Mouse (Mus musculus): ENCODE measurements around the gene Cdh20.

The Cdh20 gene

GRCm38 (mm10) chr1:104768371-104769249 is at the start of gene Cdh20:
TSS of gene Cdh20 (plus strand) at chr1:104768529.
- no peak for DNase-seq (ENCODE audit: low read depth)

- no peak for DNase-seq (ENCODE audit: low read depth)
These were observed 21.5 kb upstream of the Cdh20 start for GRCm38 (mm10) chr1:104746816-104747215.

- DNase-seq (ENCODE audit: low read depth): no peak
These were observed 20.9 kb upstream of the Cdh20 start for GRCm38 (mm10) chr1:104747438-104747837.

DNA sequence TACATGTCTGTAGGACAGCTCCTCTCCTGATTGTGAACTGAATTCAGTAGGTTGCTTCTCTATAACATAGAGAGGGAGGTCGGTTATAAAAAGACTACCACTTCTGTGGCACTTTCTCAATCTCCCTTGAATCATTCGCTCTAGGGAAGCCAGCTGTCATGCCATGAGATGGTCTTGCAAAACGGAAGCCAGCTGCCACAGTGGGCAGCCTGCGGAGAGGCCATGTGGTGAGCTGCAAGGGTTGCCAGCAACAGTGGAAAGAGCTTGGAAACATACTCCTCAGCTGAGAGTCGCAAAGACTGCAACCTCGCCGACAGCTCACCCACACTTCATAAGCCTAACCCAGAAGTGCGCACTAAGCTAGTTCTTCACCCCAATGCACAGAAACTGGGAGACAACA is 13.8 kb upstream of the Cdh20 start:
- DNase-seq (ENCODE audit: low read depth): no peak

GRCm38 (mm10) chr1:104755896-104756295 is 12.4 kb upstream of the Cdh20 start:
- DNase-seq (ENCODE audit: low read depth): no peak

DNA sequence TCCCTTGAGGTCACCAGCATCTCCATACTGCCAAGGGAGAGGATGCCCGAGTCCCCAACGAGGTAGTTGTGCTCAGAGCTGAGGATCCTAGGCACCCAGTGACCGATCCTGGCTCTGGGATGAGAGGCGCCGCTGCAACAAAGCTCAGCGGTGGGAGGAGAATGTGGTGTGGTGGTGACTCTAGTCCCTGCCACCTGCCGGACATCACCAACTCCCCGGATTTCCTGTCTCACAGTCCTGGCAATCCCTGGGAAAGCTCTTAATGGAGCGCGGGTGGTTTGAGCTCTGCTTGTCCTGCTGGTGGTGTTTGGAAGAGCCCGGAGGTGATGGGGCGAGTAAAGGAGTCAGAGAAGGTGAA is 900 bp downstream of the Cdh20 start:
- DNase-seq (ENCODE audit: low read depth): no peak

DNA sequence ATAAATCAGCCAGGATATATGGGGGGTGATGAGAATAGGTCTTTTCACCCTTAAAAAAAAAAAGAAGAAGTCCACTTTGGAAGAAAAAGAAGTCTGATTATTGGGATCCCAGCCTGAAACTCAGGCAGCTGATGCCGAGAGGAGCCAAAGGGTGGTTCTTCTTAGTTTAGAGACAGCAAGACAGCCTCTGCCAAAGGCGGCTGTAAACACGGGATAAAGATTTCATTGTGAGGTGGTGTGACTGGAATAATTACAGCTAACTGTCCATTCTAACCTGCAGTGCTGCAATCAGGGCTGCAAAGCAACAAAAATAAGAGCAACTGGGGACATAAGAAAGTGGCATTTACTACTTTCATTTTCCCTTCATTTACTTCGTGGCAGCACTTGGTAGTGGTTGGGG is 3.6 kb downstream of the Cdh20 start:
- DNase-seq (ENCODE audit: low read depth): no peak

GRCm38 (mm10) chr1:104773207-104773606 is 4.9 kb downstream of the Cdh20 start:
- no peak for DNase-seq (ENCODE audit: low read depth)

- DNase-seq (ENCODE audit: low read depth): no peak
These were observed 25.2 kb downstream of the Cdh20 start for GRCm38 (mm10) chr1:104793488-104793887.

- no peak for DNase-seq (ENCODE audit: low read depth)
These were observed 27.8 kb downstream of the Cdh20 start for GRCm38 (mm10) chr1:104796146-104796545.

GRCm38 (mm10) chr1:104797139-104797538 is 28.8 kb downstream of the Cdh20 start:
- DNase-seq (ENCODE audit: low read depth): no peak

- no peak for DNase-seq (ENCODE audit: low read depth)
These were observed 36.4 kb downstream of the Cdh20 start for GRCm38 (mm10) chr1:104804746-104805145.

GRCm38 (mm10) chr1:104807214-104807613 is 38.9 kb downstream of the Cdh20 start:
- no peak for DNase-seq (ENCODE audit: low read depth)

DNA sequence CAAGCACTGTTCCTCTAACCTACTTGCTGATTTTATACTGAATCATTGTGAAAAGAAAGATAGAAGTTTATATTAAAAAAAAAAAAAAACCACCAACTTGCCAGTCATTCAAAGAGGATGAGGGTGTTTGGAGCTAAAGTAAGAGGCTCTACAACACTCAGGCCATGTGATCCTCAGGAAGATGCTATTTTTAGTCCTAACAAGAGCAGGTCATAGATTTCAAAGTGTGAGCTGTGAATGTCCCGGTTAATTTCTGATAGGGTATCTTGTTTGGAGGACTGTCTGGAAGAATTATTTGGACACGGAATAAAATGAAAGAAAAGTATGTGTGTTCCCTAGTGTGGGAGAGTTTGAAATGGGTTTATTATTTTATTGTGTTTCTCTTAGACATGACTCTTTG is 49.2 kb downstream of the Cdh20 start:
- no peak for DNase-seq (ENCODE audit: low read depth)

DNA sequence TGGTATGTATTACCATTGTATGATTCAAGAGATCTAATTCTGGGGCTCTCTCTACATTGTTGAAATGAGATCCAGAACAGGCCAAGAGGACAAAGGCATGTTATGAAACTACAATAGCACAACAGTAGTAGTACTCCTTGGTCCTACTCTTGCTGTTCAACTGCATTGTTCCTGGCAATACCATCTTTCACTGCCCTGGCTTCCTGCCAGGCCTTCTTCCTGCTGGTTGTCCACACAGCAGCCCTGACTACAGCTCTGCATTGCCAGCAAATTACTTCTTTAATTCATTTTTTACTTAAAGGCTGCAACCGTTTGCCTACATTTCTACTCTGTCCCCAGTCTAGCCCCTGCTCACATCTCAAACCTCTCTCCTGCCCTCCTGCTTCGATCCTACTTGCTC is 59.8 kb downstream of the Cdh20 start:
- no peak for DNase-seq (ENCODE audit: low read depth)

GRCm38 (mm10) chr1:104838206-104838915 is 70.0 kb downstream of the Cdh20 start:
- DNase-seq (ENCODE audit: low read depth): no peak

DNA sequence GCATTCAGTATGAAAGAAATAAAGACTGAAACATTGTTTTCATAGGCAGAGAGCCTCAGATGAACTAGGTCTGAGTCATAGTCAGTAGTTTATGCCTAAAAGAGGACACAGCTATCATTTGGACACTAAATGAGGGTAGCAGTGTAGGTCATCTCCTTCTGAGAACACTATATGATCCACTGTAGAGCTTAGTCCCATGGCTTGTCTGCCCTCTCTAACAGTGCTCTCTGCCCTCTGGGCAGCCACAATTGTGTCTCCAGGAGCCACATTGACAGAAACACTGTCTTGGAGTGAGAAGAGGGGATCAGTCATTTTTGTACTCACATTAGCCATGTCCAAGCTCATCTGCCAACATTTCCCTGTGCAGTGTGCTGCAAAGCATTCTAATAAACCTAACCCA is 70.7 kb downstream of the Cdh20 start:
- DNase-seq (ENCODE audit: low read depth): no peak

DNA sequence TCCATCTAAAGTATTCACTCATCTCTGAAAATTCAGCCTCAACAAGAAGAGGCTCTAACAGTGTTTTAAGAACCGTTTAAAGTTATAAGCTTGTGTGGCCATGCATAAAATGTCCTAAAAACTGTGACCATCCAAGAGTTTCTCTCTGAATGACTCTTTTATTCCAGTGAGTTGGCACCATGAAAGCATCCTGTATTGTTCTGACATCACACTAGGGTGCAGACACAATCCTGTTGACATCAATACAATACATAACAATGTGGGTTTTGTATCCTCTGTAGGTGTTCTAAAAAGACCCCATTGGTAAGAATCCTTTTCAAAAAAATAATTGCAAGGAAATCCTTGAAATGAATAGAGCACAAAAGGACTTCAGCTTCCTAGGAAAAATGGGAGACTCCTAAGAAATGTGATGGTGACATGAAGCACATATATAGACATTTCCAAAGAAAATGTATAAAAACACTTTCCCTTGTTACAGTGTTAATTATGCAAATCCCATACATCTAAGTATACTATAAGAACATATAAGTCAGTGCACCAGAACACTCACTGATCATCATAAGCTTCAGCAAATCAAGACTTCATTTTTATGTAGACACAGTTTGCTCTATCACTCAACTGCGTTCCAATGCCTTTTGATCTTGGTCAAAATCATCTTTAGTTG is 80.1 kb downstream of the Cdh20 start:
- DNase-seq (ENCODE audit: low read depth): no peak

DNA sequence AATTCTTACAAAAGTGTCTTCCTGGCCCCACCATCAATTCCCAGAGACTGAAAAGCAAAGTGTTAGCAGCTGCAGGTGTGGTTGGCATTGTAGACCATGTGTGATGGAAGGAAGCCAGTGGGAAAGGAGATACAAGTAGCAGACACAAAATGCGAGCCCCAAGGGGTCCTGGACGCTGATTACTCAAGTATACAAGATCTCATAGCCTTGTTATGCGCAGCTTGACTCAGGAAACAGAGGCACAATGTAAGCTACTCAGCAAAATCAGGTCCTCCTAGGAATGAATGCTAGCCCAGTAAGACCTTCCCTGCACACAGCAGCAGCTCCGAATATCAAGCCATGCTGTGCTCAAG is 80.6 kb downstream of the Cdh20 start:
- no peak for DNase-seq (ENCODE audit: low read depth)

- DNase-seq (ENCODE audit: low read depth): no peak
These were observed 109.1 kb downstream of the Cdh20 start for GRCm38 (mm10) chr1:104877384-104877783.

DNA sequence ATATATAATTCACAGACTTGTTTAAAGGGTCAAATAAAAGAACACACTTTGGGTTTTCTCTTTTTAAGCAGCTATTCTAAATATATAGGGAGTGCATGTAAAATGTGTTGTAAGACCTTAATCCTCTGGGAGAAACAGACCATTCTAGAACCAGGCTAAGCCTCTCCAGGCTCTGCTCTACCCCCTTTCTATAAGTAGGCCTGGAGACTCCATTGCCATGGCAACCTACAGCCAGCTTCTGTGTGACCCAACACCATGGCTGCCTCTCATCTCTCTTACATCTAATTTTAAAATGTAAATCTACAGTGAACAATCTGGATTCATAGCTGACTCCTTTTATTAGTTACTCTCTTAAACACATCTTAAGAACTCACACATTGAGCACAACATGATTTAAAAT is 133.5 kb downstream of the Cdh20 start:
- DNase-seq (ENCODE audit: low read depth): no peak

DNA sequence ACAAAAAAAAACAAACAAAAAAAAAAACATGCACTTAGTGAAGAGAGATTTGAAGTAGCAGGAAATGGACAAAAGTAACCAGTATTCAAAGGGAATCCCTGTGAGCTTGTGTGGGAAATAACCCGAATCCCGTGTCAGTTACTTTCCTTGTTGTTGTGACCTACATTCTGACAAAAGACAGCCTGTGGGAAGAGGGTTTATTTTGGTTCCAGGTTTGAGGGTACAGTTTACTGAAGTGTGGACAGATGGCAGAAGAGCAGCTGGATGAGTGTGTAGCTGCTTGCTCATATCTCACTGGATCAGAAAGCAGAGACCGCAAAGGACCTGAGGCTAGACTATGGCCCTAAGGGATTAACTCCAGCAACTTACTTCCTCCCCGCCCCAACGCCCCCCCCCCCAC is 135.1 kb downstream of the Cdh20 start:
- DNase-seq (ENCODE audit: low read depth): no peak

GRCm38 (mm10) chr1:104912407-104912806 is 144.1 kb downstream of the Cdh20 start:
- no peak for DNase-seq (ENCODE audit: low read depth)
